Mouse (Mus musculus): ENCODE measurements around the gene Syngr3.

Syngr3 gene

DNA sequence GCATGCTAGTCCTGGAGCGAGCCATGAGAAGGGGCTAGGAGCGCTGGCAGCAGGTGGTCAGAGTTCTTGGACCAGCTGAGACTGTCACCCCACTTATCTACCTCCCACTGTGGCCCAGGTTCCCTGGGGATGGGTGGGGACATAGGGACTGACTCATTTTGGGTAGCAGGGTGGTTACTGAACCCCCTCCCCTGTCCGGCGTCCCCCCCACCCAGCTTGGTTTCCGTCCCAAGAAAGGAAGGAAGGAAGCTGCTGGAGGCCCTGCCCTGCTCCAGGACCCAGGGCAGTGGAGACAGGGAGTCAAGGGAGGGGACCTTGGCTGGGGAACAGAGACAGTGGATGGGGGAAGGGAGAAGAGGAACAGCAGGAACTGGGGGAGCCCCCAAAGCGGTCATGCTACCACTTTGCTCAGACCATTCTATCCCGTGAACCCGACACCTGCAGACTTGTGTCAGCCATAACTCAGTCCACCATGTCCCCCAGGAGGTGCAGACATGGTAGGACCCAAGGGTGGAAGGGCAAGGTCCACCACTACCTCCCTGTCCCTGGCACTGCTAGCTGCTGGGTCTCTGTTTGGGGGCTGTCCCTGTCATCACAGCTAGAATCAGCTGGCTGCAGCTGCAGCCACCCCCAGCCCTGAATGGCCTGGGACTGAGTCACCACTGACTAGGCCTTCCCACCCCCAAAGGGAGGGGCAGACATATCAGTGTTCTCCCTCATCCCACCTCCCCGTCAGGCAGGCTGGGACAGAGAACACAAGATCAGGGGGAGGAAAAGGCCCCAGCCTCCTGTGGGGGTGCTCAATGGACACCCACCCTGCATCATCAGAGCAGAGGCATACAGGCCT, 44.7 kb downstream of the Syngr3 start:
- no peak for DNase-seq (ENCODE audit: low read depth, low spot score)

DNA sequence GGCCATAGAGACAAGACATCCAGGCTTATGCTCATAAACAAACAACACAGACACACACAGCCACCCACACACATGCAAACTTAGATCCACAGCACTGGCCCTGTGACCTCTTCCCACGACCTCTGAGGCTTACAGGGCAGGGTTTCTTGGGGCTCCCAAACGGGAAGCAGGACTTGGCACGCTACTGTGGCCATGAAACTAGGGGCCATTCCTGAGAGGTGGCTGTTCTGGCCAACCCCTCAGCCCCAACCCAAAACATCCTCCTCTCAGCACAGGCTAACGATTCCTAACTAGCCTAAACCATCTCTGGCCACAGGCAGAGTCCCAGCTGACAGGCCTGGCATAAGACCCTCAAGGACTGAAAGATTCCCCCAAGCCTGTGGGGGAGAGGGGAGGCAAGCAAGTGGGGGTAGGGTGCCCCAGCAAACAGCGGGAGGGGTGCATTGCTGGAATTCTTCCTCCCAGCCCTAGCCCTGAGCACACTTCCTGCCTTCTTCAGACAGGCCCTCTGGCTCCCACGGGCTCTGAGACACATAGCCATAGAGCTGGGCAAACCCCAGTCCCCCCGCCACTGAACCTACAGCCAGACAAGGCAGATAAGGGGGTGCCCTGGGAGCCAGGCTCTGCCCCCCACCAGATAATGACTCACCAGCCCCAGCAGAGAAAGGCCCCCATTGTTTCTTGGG, 45.6 kb downstream of the Syngr3 start:
- DNase-seq (ENCODE audit: low read depth, low spot score): no peak

DNA sequence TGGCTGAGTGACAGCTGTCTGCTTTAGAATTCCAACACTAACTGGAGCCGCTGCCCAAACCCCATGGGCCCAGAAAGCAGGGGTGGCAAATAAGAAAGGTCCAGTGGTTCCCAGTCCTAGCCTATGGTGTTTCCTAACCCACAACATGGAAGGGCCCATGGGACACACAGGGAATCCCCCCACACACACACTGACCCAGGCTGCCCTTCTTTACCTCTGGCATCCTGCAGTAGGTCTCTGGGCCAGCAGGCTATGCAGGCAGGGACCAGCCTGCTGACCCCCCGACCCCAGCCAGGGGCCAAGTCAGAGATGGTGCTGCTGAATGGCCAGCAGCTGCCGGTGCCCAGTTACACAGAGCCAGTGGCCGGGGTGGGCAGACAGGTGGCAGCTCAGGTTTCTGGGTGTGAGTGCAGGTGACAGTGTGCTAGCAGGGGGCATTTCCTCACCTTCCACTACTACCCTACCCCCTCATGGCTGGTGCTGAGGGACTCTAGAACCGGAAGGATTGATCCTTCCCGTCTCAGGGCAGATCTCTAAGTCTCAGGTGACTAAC, 46.9 kb downstream of the Syngr3 start:
- no peak for DNase-seq (ENCODE audit: low read depth, low spot score)

DNA sequence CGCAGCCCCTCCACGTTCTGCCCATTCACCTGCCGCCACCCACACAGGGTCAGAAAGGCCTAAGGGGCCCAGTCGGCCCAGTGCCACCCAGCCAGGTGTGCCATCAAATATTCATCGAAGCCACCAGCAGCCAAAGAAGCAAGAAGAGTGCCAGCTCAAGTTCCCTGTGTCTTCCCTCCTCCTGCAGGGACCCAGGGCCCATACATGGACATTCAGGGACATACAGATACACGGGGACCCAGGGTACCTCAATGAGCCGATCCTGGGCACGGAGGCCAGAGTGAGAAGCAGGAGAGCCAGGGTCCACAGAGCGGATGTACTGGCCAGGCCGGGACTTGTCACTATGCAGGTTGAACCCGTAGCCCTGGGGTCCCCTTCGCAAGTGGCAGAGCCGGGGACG, 47.8 kb downstream of the Syngr3 start:
- DNase-seq (ENCODE audit: low read depth, low spot score): no peak

DNA sequence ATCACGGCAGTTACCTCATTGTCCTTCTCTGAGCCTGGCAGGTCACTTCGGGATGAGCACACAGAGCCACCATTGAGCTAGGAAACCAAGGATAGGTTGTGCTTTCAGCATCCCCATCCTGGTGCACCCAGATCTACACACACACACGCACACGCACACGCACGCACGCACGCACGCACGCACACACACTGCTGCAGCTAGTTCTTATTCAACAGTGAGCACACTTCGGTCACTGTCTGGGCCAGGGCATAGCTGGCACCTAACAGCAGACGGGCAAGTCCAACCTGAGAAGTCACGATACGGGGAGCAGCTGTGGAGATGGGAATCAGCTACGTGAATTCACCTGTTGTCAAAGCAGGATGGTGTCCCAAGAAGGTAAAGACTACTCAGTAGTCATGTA, 49.2 kb downstream of the Syngr3 start:
- DNase-seq (ENCODE audit: low read depth, low spot score): no peak

DNA sequence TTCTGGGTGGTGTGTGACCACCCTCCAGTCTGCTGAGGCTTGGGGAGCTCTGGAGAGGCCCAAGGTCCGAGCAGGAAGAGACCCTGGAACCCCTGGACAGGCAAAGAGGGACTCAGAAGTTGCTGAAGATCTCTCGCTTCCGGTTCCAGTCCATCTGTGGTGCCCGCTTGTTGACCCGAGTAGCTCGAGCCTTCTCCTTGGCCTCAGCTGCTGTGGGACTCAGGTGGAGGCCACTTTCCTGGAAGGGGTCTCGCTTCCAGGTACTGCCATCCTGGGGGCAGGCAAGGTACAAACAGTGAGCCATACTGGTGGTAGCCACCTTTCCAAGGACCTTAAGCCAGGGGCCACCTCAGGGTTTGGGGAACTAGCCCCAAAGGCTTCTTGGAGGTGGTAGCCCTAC, 49.6 kb downstream of the Syngr3 start:
- no peak for DNase-seq (ENCODE audit: low read depth, low spot score)

DNA sequence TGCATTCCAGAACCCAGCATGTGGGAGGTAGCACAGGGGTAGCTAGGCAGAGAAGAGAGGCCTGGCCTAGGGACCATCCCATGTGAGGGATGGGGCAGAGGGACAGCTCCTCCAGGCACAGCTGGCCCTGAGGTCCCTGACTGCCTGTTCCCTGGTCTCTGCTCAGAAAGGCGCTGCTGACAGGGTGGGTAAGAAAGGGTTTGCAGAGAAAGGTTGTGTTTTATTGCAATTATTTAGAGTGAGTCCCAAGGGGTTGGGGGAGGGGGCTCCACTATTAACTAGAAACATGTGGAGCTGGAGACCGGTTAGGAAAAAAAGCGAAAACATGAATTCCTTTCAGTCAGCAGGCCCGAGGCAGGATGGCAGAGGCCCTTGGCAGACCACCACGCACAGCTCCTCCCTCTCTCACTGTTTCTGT, 50.2 kb downstream of the Syngr3 start:
- DNase-seq (ENCODE audit: low read depth, low spot score): no peak

DNA sequence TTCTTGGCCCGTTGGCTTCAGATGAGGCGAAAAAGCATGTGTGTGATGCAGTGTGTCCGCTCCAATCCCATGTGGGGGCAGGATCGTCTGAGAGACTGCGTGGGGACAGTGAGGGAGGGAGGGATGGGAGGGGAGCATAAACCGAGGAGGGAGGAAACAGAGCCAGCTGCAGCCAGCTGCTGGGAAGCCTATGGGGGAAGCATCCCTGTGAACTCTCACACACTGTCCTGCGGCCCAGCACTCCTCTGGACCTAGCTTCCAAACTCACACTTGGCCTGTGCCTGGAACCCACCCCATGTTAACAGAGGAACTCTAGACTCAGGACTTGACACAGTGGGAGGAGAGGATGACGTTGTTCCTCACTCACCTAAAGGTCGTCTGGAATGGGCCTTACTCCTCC, 50.9 kb downstream of the Syngr3 start:
- DNase-seq (ENCODE audit: low read depth, low spot score): no peak

DNA sequence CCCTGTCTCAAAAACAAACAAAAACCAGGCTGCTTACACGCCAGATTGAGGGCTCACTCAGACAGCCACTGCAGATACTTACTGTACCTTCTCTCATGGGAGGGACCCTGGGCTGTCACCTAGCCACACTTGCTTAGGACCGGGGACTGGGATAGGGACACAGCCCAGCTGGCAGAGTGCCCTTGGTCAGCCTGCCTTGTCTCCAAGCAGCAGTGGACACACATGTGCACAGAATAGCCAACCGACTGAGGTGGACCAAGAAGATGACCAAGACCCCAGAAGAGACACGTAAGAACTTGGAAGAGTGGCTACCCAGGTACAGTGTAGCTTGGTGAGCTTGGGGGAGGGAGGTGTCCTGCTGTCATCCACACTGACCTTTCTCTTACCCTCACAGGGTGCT, 51.5 kb downstream of the Syngr3 start:
- no peak for DNase-seq (ENCODE audit: low read depth, low spot score)

DNA sequence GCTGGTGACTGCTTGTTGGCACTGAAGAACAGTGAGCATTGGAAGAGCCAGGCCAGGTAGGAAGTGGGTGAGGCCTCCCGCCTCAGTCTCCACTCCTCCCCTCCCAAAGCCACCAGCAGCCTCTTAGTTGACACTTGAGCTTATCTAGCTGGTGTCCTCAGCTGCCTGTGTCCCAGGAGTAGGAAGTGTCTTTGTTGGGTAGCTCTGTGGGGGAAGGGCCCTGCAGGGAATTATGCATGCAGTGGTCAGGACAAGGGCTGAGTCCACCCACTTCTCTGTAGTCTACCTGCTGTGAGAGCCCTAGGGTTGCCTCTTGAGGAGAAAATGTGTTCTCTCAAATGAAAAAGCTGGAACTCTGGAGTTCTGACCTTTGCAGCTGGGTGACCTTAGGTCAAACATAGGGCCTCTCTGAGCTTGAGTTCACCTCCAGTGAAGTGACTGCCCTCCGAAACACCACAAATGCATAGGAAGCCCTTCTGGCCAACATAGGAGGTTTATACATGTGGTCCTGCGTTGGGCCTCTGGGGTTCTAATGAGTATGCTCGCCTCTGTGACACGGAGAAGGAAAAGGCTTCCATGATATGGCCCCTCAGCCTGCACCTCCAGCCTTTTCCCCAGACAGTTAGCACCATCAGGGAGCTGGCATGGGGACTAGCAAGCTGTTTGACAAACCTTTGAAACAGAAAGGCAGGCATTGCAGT, 52.8 kb downstream of the Syngr3 start:
- no peak for DNase-seq (ENCODE audit: low read depth, low spot score)

DNA sequence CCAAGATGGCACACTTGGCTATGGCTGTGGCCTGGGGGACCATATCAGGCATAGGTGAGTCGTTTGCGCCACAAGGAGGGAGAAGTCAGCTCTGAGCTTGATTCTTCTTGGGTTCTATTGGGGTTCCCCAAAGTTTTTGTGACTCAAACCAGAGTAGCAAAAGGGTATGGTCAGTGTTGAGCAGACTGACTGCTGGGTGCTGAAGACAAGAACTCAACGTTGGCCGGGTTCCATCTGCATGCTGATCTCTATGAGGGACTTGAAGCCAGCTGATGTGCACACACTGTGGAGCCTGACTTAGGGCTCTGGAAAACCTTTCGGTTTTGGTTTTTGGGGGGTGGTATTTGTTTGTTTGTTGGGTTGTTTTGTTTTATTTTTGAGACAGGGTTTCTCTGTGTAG, 54.1 kb downstream of the Syngr3 start:
- DNase-seq (ENCODE audit: low read depth, low spot score): no peak

All from CD4-positive, CD25-positive, alpha-beta regulatory T cell, adult 2 months (primary cell).